Mouse (Mus musculus): ENCODE data around the gene Cenpf.

Gene Cenpf

DNA sequence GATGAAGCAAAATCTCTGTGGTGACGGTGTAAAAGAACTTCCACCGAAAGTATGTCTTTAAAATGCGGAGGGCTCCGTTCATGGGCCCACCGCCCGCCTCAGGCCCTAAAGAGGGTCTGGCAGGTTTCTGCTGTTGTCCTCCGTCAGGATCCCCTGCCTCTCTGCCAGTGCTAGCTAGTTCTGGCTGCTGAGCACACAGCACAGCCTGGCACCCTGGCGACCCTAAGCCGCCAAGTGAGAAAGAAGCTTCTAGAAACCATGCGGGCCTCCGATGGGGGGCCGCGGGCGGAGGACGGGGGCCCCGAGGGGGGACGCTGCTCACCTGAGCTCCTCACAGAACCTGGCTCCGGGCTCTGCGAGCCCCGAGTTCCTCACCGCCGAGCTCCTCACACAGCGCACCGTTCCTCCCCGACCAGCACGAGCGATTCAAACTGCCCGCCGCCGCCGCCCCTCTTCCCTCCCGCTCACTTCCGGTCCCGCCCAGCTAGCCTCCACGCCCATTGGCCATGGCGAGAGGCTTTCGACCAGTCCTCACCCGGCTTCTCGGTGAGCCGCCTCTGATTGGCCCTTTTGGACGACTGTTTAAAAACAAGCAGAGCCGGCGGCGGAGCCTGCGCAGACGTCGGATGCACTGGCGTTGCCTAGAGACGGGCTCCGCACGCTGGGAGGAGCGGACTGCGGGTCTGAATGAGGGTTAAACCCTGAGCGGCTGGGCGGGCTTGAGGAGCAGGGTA is at the start of gene Cenpf:
Gene Cenpf, minus strand, starts transcription at position 433 of the 734 bp plus-strand sequence.
- DNase-seq (ENCODE audit: low read depth): peak; percentile 95

- no peak for DNase-seq (ENCODE audit: low read depth)
Observed at GRCm38 (mm10) chr1:189732156-189732555, 44.3 kb upstream of the Cenpf start.

DNA sequence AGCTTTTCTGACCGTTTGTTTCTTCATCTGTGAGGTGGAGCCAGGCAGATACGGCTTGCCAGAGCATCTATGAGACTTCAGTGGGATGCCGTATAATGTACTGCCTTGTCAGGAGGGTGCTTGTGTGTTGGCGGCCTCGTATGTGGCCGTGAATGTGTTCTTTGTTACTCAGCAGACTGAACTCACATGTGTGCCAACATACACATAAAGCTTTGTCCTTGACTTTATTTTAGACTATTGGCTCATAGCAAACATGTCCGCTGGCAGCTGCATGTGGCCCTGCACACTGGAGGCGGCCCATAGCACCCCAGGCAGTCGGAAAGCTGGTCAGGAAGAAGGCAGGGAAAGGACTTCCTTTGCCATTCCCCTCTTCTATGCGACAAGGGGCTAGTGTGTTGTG is 43.8 kb upstream of the Cenpf start:
- peak; percentile 61 for DNase-seq (ENCODE audit: low read depth)

DNA sequence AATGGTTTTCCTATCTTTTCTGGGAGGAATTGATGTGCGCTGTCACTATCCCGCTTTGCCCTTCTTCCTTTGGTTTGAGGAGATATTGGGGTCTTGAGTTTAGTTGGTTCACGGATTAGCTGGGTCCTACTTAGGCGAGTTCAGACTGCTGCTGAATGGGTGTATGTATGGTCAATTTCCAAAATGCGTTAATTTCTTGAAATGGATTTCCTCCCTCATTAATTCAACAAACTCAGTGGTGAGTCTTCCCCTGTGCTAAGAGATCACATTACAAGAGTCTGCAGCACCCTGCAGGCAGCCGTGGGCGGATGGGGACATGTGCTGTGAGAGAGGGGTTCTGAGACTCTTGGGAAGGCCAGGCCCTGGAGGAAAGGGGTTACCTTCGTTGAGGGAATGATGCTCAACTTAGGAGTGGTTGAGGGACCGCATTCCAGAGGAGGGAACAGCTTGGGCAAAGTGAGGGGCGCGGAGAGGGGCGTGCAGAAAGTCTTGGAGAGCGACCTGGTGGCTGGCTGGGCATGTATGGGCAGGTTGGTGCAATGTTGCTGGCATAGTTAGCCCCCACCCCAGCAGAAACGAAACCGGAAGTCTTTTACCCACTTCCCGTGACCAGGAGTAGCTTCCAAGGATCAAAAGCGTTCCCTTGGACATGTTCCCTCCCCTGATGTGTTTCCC is 41.4 kb upstream of the Cenpf start:
- DNase-seq (ENCODE audit: low read depth): no peak

- no peak for DNase-seq (ENCODE audit: low read depth)
Observed at GRCm38 (mm10) chr1:189728784-189729115, 40.9 kb upstream of the Cenpf start.

DNA sequence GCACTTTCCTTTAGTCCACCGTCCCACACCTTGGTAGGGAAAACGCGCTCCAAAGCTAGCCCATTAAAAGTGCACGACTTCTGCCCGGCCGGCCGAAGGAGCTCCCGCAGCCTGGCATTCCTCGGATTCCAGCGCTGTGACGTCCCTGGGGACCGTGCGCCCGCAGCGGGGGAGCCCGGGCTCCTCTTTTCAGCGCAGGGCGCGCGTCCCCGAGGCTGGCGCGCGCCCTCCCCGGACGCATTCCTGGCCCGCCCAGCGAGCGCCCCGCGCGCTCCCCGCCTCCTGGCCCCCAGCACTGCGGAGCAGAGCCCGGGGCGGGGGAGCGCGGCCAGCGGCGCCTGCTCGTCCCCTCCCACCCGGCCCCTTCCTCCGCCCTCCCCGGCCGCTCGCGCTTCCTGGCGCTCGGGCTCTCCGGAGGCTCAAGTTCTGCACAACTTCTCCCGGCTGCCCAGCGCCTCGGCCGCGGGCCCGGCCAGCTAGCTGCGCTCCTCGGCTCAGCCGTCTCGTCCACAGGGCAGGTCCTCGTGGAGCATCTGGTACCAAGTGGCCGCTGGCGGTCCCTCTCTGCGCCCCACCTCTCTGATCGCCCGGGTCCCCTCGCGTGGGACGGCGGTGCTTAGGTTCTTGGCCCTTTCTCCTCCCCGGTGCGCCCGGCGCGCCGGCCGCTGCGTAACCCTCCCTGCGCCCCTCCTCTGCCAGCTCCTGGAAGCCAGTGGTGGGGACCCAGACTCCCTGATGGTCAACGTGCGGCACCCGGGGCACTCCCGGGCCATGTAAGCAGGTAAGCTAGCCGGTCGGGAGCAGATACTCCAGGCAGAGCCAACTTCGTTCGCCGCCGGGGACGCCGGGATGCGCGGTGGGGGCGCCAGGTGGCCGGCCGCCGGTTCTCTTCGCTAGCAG is 40.2 kb upstream of the Cenpf start, which contains the start of gene Ptpn14:
Gene Ptpn14, plus strand, starts transcription at position 385 of the 900 bp plus-strand sequence.
- DNase-seq (ENCODE audit: low read depth): peak; percentile 65

GRCm38 (mm10) chr1:189727346-189727883 is 39.5 kb upstream of the Cenpf start:
- DNase-seq (ENCODE audit: low read depth): peak; percentile 78

DNA sequence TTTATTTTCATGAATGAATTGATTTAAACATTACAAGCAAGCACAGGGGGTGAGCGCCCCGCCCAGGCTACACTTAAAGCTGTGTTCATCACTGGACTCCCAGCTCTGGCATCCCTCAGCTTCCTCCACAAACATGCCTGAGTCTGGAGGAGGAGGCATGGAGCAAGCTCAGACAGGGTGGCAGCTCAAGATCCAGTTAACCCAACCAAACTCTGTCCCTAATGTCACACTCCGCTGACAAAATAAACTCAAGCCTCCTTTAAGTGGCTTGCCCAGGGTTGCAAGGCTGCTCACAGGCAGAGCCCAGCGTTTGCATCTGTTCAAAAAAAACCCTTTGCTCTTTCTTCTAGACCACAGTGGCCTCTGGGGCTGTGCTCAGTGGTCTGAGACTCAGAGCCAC is 38.2 kb upstream of the Cenpf start:
- DNase-seq (ENCODE audit: low read depth): no peak

- no peak for DNase-seq (ENCODE audit: low read depth)
Observed at GRCm38 (mm10) chr1:189718600-189718999, 30.7 kb upstream of the Cenpf start.

DNA sequence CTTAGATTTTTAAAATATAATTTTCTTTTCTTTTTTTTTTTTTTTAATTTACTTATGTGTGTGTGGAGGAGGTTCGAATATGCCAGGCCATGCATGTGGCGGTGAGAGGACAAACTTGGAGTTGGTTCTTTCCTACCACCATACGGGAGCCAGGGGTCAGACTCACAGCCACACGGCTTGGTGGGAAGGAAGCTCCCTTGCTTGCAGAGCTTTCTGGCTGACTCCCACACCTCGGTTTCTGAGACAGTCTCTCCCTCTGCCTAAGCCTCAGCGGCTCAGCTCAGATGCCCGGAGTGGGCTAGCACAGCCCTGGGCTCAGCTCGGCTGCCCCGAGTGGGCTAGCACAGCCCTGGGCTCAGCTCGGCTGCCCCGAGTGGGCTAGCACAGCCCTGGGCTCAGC is 29.7 kb upstream of the Cenpf start:
- DNase-seq (ENCODE audit: low read depth): no peak

GRCm38 (mm10) chr1:189715915-189716797 is 28.3 kb upstream of the Cenpf start:
- peak; percentile 92 for DNase-seq (ENCODE audit: low read depth)

- peak; percentile 92 for DNase-seq (ENCODE audit: low read depth)
Observed at GRCm38 (mm10) chr1:189709001-189709400, 21.1 kb upstream of the Cenpf start.

DNA sequence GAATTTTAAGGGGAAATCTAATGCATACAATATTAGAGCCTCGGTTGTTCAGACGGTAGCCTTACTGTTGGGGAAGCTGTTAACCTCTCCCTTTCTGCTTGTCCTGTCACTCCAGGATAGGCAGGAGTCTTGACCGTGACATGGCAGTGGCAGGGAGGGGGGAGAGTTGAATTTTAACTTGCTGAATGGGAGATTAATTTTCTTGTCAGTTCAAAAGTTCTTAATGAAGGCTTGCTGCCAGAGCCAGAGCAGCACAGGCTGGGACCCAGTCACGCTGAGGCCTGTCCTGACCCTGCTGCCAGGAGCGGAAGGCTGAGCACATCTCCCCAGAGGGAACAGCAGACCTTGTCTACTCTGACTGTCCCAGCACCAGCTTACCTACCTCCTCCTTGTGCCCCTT is 19.5 kb upstream of the Cenpf start:
- no peak for DNase-seq (ENCODE audit: low read depth)

GRCm38 (mm10) chr1:189707014-189707413 is 19.1 kb upstream of the Cenpf start:
- DNase-seq (ENCODE audit: low read depth): no peak

DNA sequence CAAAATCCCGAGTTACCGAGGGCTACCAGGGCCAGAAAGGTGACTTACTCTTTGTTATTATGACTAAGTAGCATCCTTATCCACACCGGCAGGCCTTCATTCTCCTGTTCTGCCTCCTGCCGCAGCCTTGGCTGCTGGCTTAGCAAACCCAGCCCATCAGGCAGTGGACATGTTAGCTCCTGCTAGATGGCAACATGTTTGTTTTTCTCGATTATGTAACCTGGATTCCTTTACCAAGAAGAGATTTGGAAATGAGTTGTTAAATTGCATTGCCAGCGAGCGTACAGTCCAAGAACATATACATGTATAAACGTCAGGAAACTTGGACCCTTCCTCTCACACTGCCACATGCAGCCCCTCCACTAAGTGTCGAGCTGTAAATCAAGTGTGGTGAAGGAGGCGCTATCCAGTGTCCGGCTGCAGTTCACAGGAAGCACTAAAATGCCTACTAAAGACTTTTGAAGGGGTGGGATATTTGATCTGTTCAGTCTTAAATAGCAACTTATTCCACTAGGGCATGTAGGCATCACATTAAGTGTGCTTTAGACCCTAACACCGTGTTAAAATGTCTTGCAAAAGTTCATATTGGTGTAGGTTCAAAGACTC is 18.3 kb upstream of the Cenpf start:
- no peak for DNase-seq (ENCODE audit: low read depth)

- no peak for DNase-seq (ENCODE audit: low read depth)
Observed at GRCm38 (mm10) chr1:189703591-189703990, 15.7 kb upstream of the Cenpf start.

DNA sequence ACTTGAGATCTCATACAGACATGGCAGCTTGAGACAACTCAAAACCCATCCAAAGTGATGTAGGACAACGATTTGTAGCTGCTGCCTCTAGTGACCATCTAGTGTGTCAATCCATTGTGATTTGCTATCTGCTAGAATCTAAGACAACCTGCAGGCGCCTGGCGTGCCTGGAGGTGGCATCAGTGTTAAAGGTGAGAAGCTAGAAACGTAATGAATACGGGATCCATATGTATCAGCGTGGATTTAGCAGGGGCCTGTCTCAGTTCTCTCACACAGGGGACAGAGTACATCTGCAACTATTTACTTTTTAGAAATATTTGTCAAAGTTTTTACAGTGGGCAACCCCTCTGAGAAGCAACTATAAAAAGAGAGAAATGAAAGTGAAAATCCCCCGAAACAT is 15.3 kb upstream of the Cenpf start:
- DNase-seq (ENCODE audit: low read depth): no peak

DNA sequence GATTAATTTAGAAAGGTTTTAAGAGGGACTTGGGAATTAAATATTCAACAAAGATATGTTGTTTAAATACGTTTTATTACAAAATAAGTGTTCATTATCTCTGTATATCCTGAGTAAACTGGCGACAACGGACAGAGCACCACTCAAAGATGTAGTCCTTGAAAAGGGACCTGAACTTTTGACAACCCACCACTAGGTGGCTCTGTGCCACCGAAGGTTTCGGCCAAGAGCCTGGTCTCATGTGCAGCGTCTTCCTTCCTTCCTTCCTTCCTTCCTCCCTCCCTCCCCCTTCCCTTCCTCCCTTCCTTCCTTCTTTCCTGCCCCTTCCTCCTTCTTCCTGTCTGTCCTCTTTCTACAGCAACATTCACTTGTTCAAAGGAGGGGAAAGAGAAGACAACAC is 13.1 kb upstream of the Cenpf start:
- DNase-seq (ENCODE audit: low read depth): peak; percentile 34

DNA sequence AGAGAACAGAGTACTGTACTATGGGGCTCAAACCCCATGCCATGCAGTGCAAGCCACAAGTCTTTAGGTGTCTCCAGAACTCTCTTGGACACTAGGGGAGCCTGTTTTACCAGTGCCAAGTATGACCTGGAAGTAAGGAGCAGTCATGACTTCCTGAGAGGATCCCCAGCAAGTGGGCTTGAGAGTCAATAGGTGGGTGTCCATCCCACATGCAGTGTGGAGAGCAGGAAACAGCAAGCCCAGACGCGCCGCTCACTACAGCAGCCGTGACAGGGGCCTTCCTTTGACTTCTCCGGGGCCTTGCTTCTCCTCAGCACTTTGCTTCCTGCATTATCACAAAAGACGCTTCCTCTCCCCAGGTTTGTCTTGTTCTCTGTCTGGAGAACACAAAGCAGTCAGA is 12.3 kb upstream of the Cenpf start:
- DNase-seq (ENCODE audit: low read depth): no peak

DNA sequence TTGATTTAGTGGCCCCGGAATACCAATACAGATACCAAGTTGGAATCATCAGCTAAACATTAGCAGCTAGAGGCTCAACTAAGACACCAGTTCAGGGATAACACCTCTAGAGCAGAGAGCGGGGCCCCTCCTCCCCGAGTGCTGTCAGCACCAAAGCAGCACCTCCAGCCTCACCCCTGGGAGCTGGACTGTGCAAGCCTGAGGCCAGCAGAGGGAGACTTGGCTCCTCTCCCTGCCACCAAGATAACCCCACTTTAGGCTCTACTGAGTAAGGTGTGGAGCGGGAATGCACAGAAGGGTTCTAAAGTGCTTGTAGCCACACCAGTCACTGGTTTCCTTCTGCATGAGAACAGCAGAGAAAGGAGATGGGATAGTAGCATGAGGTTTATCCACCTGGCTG is 10.5 kb upstream of the Cenpf start:
- DNase-seq (ENCODE audit: low read depth): no peak

DNA sequence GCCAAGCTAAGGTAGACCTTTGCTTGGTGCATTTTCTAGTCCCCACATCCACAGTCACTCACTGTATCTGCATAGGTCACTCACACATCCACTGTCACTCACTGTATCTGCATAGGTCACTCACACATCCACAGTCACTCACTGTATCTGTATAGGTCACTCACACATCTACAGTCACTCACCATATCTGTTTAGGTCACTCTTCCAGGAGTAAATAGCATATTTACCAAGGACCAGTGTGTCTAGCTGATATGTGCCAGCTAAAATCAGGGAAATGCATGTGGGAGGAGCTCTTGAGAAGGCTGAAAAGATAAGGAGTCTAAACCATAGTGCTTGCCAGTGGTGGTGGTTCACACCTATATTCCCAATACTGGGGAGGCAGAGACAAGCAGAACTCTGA is 7.4 kb upstream of the Cenpf start:
- DNase-seq (ENCODE audit: low read depth): no peak

Measured in fibroblast of lung, adult 2 months (primary cell).